Mouse (Mus musculus): Measurements from ENCODE around the gene Srpk2. TPM values are rescaled to one million over a fixed set of nuclear protein-coding genes. Genes with fewer than 3 reads are reported as not detected.
"Not testable (repeated sequence)": the region's sequence is repeated elsewhere in the genome, so short reads cannot be mapped to it uniquely, and the experiment has no call there.

The Srpk2 gene
- total RNA-seq, 2 experiments from 2014 or later, result 40.7 to 44.6 TPM

GRCm38 (mm10) chr5:23675499-23676155, 8.8 kb downstream of the Srpk2 start:
- DNase-seq, result peak; percentile 68 to 75
- intact Hi-C loops (cut with DNase I), result loop anchor here (2.0 to 5.0 kb wide), 2 partner anchors 37 to 83 kb away; no protein-coding TSS in a partner anchor

- intact Hi-C loops (cut with DNase I), result loop anchor here (2.0 to 5.0 kb wide), 2 partner anchors 37 to 84 kb away; no protein-coding TSS in a partner anchor
- DNase-seq, result peak; percentile 62 to 67
Observed at GRCm38 (mm10) chr5:23674829-23675498, 9.5 kb downstream of the Srpk2 start.

- DNase-seq, result peak; percentile 4 to 21
- intact Hi-C loops (cut with DNase I), result no loop called here
Observed at GRCm38 (mm10) chr5:23672136-23672535, 12.3 kb downstream of the Srpk2 start.

GRCm38 (mm10) chr5:23670880-23671279, 13.5 kb downstream of the Srpk2 start:
- DNase-seq, result no peak
- intact Hi-C loops (cut with DNase I), result no loop called here

- no peak for DNase-seq
- intact Hi-C loops (cut with DNase I), result loop anchor here (10.0 kb wide), 3 partner anchors 51 to 391 kb away; no protein-coding TSS in a partner anchor
Observed at GRCm38 (mm10) chr5:23665906-23666305, 18.5 kb downstream of the Srpk2 start.

- DNase-seq, result no peak
- intact Hi-C loops (cut with DNase I), result loop anchor here (10.0 kb wide), 3 partner anchors 46 to 386 kb away; no protein-coding TSS in a partner anchor
Observed at GRCm38 (mm10) chr5:23661191-23661590, 23.2 kb downstream of the Srpk2 start.

- intact Hi-C loops (cut with DNase I), result loop anchor here (5.0 kb wide), 3 partner anchors 151 to 241 kb away; no protein-coding TSS in a partner anchor
- no peak for DNase-seq
Observed at GRCm38 (mm10) chr5:23658017-23658416, 26.4 kb downstream of the Srpk2 start.

- intact Hi-C loops (cut with DNase I), result loop anchor here (5.0 kb wide), 3 partner anchors 149 to 239 kb away; no protein-coding TSS in a partner anchor
- DNase-seq, result no peak
Observed at GRCm38 (mm10) chr5:23656590-23656989, 27.8 kb downstream of the Srpk2 start.

- intact Hi-C loops (cut with DNase I), result loop anchor here (5.0 kb wide), 3 partner anchors 148 to 238 kb away; no protein-coding TSS in a partner anchor
- no peak for DNase-seq
Observed at GRCm38 (mm10) chr5:23655030-23655429, 29.4 kb downstream of the Srpk2 start.

- DNase-seq, result no peak
- intact Hi-C loops (cut with DNase I), result no loop called here
Observed at GRCm38 (mm10) chr5:23652326-23652725, 32.1 kb downstream of the Srpk2 start.

GRCm38 (mm10) chr5:23651786-23652185, 32.6 kb downstream of the Srpk2 start:
- intact Hi-C loops (cut with DNase I), result no loop called here
- no peak for DNase-seq

- intact Hi-C loops (cut with DNase I), result no loop called here
- DNase-seq, result no peak
Observed at GRCm38 (mm10) chr5:23650504-23650903, 33.9 kb downstream of the Srpk2 start.

- DNase-seq, result no peak
- intact Hi-C loops (cut with DNase I), result loop anchor here (5.0 kb wide), 1 partner anchor 52 kb away; no protein-coding TSS in a partner anchor
Observed at GRCm38 (mm10) chr5:23649246-23649645, 35.2 kb downstream of the Srpk2 start.

- DNase-seq, result no peak
- intact Hi-C loops (cut with DNase I), result loop anchor here (5.0 kb wide), 1 partner anchor 48 kb away; no protein-coding TSS in a partner anchor
Observed at GRCm38 (mm10) chr5:23645671-23646070, 38.7 kb downstream of the Srpk2 start.

- DNase-seq; intact Hi-C loops (cut with DNase I): not testable (repeated sequence)
Observed at GRCm38 (mm10) chr5:23639193-23639592, 45.2 kb downstream of the Srpk2 start.

GRCm38 (mm10) chr5:23638023-23638422, 46.4 kb downstream of the Srpk2 start:
- DNase-seq, result no peak
- intact Hi-C loops (cut with DNase I), result no loop called here

- intact Hi-C loops (cut with DNase I), result no loop called here
- no peak for DNase-seq
Observed at GRCm38 (mm10) chr5:23637337-23637736, 47.1 kb downstream of the Srpk2 start.

- no peak for DNase-seq
- intact Hi-C loops (cut with DNase I), result no loop called here
Observed at GRCm38 (mm10) chr5:23631490-23631889, 52.9 kb downstream of the Srpk2 start.

GRCm38 (mm10) chr5:23627221-23627620, 57.2 kb downstream of the Srpk2 start:
- DNase-seq, result peak; percentile 28 to 49
- intact Hi-C loops (cut with DNase I), result no loop called here

GRCm38 (mm10) chr5:23626173-23626572, 58.2 kb downstream of the Srpk2 start:
- intact Hi-C loops (cut with DNase I), result no loop called here
- no peak for DNase-seq

- intact Hi-C loops (cut with DNase I), result loop anchor here (5.0 kb wide), 1 partner anchor 98 kb away; no protein-coding TSS in a partner anchor
- DNase-seq, result no peak
Observed at GRCm38 (mm10) chr5:23620621-23621020, 63.8 kb downstream of the Srpk2 start.
